Mouse (Mus musculus) small intestine, adult 2 months (tissue): ENCODE data around the gene Zfp599.
"Not testable (repeated sequence)": the region's sequence is repeated elsewhere in the genome, so short reads cannot be mapped to it uniquely, and the experiment has no call there.

Experiments used
- CTCF ChIP-seq: fragments of 200-500 bp; IDR thresholded peaks from 2 replicates; pipeline ENCODE4 v1.5.1; 2012; ENCODE audit warnings: low read depth, mild to moderate bottlenecking, control low read depth, inconsistent platforms, low read length, moderate library complexity, mixed read lengths; ENCODE audit not compliant: insufficient replicate concordance, insufficient read length; ENCODE audit errors: extremely low read depth
- POLR2A ChIP-seq: fragments of 200-500 bp; IDR thresholded peaks from 2 replicates; pipeline ENCODE4 v1.6.1; 2012; ENCODE audit warnings: low read depth, mild to moderate bottlenecking, control low read depth, inconsistent platforms, low read length, moderate library complexity

DNA sequence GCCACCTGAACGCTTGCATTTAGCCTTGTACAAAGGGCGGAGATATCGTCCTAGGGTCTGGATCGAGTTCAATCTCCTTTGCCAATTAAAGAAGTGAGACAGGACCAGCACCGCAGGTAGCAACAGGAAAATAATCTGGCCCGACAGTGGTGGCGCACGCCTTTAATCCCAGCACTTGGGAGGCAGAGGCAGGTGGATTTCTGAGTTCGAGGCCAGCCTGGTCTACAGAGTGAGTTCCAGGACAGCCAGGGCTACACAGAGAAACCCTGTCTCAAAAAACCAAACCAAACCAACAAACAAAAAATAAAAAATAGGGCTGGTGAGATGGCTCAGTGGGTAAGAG is 48.2 kb upstream of the Zfp599 start:
- TF ChIP-seq CTCF, POLR2A: not testable (repeated sequence)
